Mouse (Mus musculus) forebrain, embryonic 14.5 days (tissue): ENCODE measurements around the gene Megf8. TPM values are rescaled to one million over a fixed set of nuclear protein-coding genes. Genes with fewer than 3 reads are reported as not detected.

ENCODE experiments used
- ATAC-seq: fragments of 200-750 bp; cut with Nextera tagmentation; 2 replicates; pipeline ENCODE4 v1.8.0; 2017; ENCODE audit warnings: mild to moderate bottlenecking, moderate library complexity
- DNase-seq: peaks from one replicate; pipeline ENCODE4 v3.0.0-alpha.2; 2015; ENCODE audit warnings: low spot score
- H3K27ac ChIP-seq: fragments of 300-500 bp; sonication (generic); 2 replicates; pipeline ENCODE4 v1.5.1; 2014; ENCODE audit warnings: low read depth, mild to moderate bottlenecking, control low read depth, low read length, moderate library complexity
- H3K27me3 ChIP-seq: fragments of 300-500 bp; sonication (generic); replicated peaks from 2 replicates; pipeline ENCODE4 v1.6.1; 2014; ENCODE audit warnings: low read length, control low read depth, mixed read lengths; ENCODE audit not compliant: control insufficient read depth, insufficient read depth
- H3K36me3 ChIP-seq: fragments of 300-500 bp; sonication (generic); 2 replicates; pipeline ENCODE4 v1.6.1; 2014; ENCODE audit warnings: low read length, control low read depth; ENCODE audit not compliant: control insufficient read depth, insufficient read depth
- H3K4me1 ChIP-seq: fragments of 300-500 bp; sonication (generic); 2 replicates; pipeline ENCODE4 v1.6.1; 2014; ENCODE audit warnings: antibody characterized with exemption, low read length, control low read depth; ENCODE audit not compliant: control insufficient read depth, insufficient read depth
- H3K4me2 ChIP-seq: fragments of 300-500 bp; sonication (generic); 2 replicates; pipeline ENCODE4 v1.6.1; 2014; ENCODE audit warnings: mild to moderate bottlenecking, control low read depth, low read length
- H3K4me3 ChIP-seq: fragments of 300-500 bp; sonication (generic); 2 replicates; pipeline ENCODE4 v1.5.1; 2014; ENCODE audit warnings: low read depth, low read length, control low read depth
- H3K9ac ChIP-seq: fragments of 300-500 bp; sonication (generic); 2 replicates; pipeline ENCODE4 v1.6.1; 2014; ENCODE audit warnings: mild to moderate bottlenecking, low read length, control low read depth, moderate library complexity
- H3K9me3 ChIP-seq: fragments of 300-500 bp; sonication (generic); replicated peaks from 2 replicates; pipeline ENCODE4 v1.6.1; 2016; ENCODE audit warnings: low read length, control low read depth, mixed read lengths; ENCODE audit not compliant: control insufficient read depth
- WGBS: fragments of 180-500 bp; shearing (Covaris S2); extraction: QIAGEN DNeasy Blood & Tissue Kit; methylation state at CpG from one replicate; pipeline ENCODE4 v1.1.7; 2014; 5-methylcytosine and 5-hydroxymethylcytosine counted together
- polyA plus RNA-seq: library from polyadenylated mRNA; unstranded; fragments of >200 nt; fragmentation: Nextera tagmentation; extraction: Ambion mirVana; gene quantifications from 2 replicates; pipeline ENCODE4 v1.2.1, GENCODE M21; 2014

Megf8 gene
- polyA plus RNA-seq, 1 experiment from 2014 or later, result 13.3 TPM

GRCm38 (mm10) chr7:25278341-25279075, 38.5 kb upstream of the Megf8 start:
- Histone ChIP-seq H3K9ac (peak overlapping the region; percentile 83), H3K27ac (peak overlapping the region; percentile 99), H3K9me3 (no peaks in the 10 kb centered on the region), H3K36me3 (peaks cover 13% of the 10 kb centered on the region), H3K4me3 (peak overlapping the region; percentile 55), H3K4me1 (peaks cover 33% of the 10 kb centered on the region), H3K4me2 (peak overlapping the region; percentile 89), H3K27me3 (no peaks in the 10 kb centered on the region)
- under 1% methylated on average over 51 of the region's 60 CpGs for WGBS
- peak; percentile 77 for ATAC-seq
- DNase-seq, result peak; percentile 96

- peaks cover 5% of the 10 kb centered on the region; the same call in 1 of the 2 replicates for H3K36me3 ChIP-seq
- DNase-seq (peak; percentile 96), ATAC-seq (peak; percentile 60)
- peak overlapping the region; percentile 89 for H3K4me2 ChIP-seq
- H3K27ac ChIP-seq, result peak overlapping the region; percentile 99
- H3K4me3 ChIP-seq, result peak overlapping the region; percentile 55
- peak overlapping the region; percentile 83 for H3K9ac ChIP-seq
- no peaks in the 10 kb centered on the region for H3K9me3 ChIP-seq
- peaks cover 40% of the 10 kb centered on the region for H3K4me1 ChIP-seq
- no peaks in the 10 kb centered on the region for H3K27me3 ChIP-seq
- WGBS, result under 1% methylated on average over 43 of the region's 49 CpGs
Observed at GRCm38 (mm10) chr7:25279076-25279860, 37.7 kb upstream of the Megf8 start.

- peaks cover 5% of the 10 kb centered on the region for H3K36me3 ChIP-seq
- peak; percentile 75 for DNase-seq
- ATAC-seq, result peak; percentile 1
- WGBS, result 0% methylated on average over 6 of the region's 6 CpGs
- H3K4me3 ChIP-seq, result peak overlapping the region; percentile 55
- peak overlapping the region; percentile 83 for H3K9ac ChIP-seq
- H3K4me1 ChIP-seq, result peaks cover 44% of the 10 kb centered on the region
- H3K27ac ChIP-seq, result peak overlapping the region; percentile 99
- H3K27me3 ChIP-seq, result no peaks in the 10 kb centered on the region
- H3K9me3 ChIP-seq, result no peaks in the 10 kb centered on the region
- peak overlapping the region; percentile 89 for H3K4me2 ChIP-seq
Observed at GRCm38 (mm10) chr7:25279861-25280791, 36.8 kb upstream of the Megf8 start.

GRCm38 (mm10) chr7:25281166-25281733, 35.7 kb upstream of the Megf8 start:
- DNase-seq (no peak), ATAC-seq (no peak)
- H3K9ac ChIP-seq, result peak overlapping the region; percentile 44
- peak overlapping the region; percentile 85 for H3K4me3 ChIP-seq
- peak overlapping the region; percentile 99 for H3K27ac ChIP-seq
- no peaks in the 10 kb centered on the region for H3K9me3 ChIP-seq
- H3K36me3 ChIP-seq, result peaks cover 16% of the 10 kb centered on the region
- 15% methylated on average over 12 of the region's 12 CpGs for WGBS
- no peaks in the 10 kb centered on the region for H3K27me3 ChIP-seq
- peak overlapping the region; percentile 89 for H3K4me2 ChIP-seq
- peaks cover 44% of the 10 kb centered on the region for H3K4me1 ChIP-seq

GRCm38 (mm10) chr7:25281734-25282601, 35.0 kb upstream of the Megf8 start:
- WGBS, result 1% methylated on average over 52 of the region's 108 CpGs
- Histone ChIP-seq H3K4me3 (peak overlapping the region; percentile 85), H3K27ac (peak overlapping the region; percentile 99), H3K4me1 (peaks cover 44% of the 10 kb centered on the region), H3K9ac (peak overlapping the region; percentile 88), H3K36me3 (peaks cover 23% of the 10 kb centered on the region), H3K9me3 (no peaks in the 10 kb centered on the region), H3K27me3 (no peaks in the 10 kb centered on the region), H3K4me2 (peak overlapping the region; percentile 89)
- DNase-seq (peak; percentile 98), ATAC-seq (peak; percentile 70)

GRCm38 (mm10) chr7:25282731-25283211, 34.2 kb upstream of the Megf8 start:
- H3K9me3 ChIP-seq, result no peaks in the 10 kb centered on the region
- peaks cover 39% of the 10 kb centered on the region for H3K4me1 ChIP-seq
- no peak for ATAC-seq
- H3K4me2 ChIP-seq, result peak overlapping the region; percentile 89
- H3K4me3 ChIP-seq, result peak overlapping the region; percentile 85
- WGBS, result under 1% methylated on average over 26 of the region's 36 CpGs
- peaks cover 31% of the 10 kb centered on the region for H3K36me3 ChIP-seq
- peak; percentile 59 for DNase-seq
- H3K9ac ChIP-seq, result peak overlapping the region; percentile 88
- H3K27ac ChIP-seq, result peak overlapping the region; percentile 98
- H3K27me3 ChIP-seq, result no peaks in the 10 kb centered on the region

- peaks cover 40% of the 10 kb centered on the region for H3K36me3 ChIP-seq
- peak overlapping the region; percentile 85 for H3K4me3 ChIP-seq
- no peak for DNase-seq
- peaks cover 36% of the 10 kb centered on the region for H3K4me1 ChIP-seq
- H3K9ac ChIP-seq, result peak overlapping the region; percentile 88
- H3K27ac ChIP-seq, result peak overlapping the region; percentile 98; the same call in 1 of the 2 replicates
- WGBS, result 7% methylated on average over 5 of the region's 5 CpGs
- H3K4me2 ChIP-seq, result peak overlapping the region; percentile 89
- H3K27me3 ChIP-seq, result no peaks in the 10 kb centered on the region
- no peaks in the 10 kb centered on the region for H3K9me3 ChIP-seq
- no peak for ATAC-seq
Observed at GRCm38 (mm10) chr7:25283637-25284036, 33.3 kb upstream of the Megf8 start.
